Mouse (Mus musculus) brain, embryonic 14.5 days (tissue): ENCODE data around the gene Parp3.

Experiments used
- CTCF ChIP-seq: fragments of 200-500 bp; IDR thresholded peaks from 2 replicates; pipeline ENCODE4 v1.5.1; 2012; ENCODE audit warnings: inconsistent platforms, mild to moderate bottlenecking, moderate library complexity, borderline replicate concordance; ENCODE audit not compliant: insufficient read depth, insufficient read length; ENCODE audit errors: extremely low read depth
- POLR2A ChIP-seq: fragments of 200-500 bp; IDR thresholded peaks from 2 replicates; pipeline ENCODE4 v1.6.1; 2012; ENCODE audit warnings: mild to moderate bottlenecking, inconsistent platforms, borderline replicate concordance; ENCODE audit not compliant: poor library complexity, insufficient read depth, insufficient read length, severe bottlenecking; ENCODE audit errors: extremely low read depth

DNA sequence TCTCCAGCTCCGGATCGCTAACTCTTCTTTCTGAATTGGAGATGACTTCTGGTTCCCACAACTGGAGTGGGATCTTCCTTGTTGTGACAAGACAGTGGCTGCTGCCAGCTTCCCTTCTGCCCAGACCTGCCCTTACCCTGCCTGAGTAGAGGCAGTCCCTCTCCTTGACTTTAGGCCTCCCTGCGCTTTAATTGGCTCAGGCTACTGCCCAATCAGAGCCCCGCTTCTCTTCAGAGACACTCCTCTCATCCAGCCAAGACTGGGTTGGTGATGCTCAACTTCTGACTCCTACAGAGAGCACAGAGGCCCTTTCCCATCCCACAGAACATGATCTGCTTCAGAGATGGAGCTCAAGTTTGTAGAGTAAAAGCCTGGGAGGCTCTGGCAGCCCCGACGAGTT, 27.5 kb upstream of the Parp3 start:
- no peak for TF ChIP-seq POLR2A
- TF ChIP-seq CTCF = no peak
